Mouse (Mus musculus) spleen, postnatal 14 days (tissue): Measurements from ENCODE around the gene Tmem178b.

Source experiments
- DNase-seq, 2 experiments: peaks; one replicate each; pipeline ENCODE4 v3.0.0; 2021 to 2022; ENCODE audit warnings: low spot score in 2 of 2

Tmem178b gene

GRCm38 (mm10) chr6:40263687-40264086 is 390.6 kb downstream of the Tmem178b start:
- DNase-seq, result no peak

DNA sequence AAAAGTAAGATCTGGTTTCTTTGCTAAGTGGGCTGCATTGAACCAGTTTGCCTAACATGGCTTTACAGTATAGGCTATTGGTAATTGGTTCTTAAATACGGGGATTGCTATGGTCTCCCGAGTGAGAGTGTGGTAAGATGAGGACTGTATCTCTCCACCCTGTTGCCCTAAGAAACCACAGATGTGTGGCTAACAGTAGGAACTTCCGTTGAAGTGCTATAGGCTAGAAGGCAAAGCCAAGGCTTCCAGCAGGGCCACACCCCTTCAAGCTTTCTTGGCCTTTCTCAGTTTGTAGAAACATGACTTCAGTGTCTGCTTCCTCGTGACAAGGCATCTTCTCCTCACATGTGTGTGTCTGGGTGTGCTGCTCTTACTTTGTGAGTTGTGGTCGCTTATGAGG is 427.6 kb downstream of the Tmem178b start:
- DNase-seq, result no peak

DNA sequence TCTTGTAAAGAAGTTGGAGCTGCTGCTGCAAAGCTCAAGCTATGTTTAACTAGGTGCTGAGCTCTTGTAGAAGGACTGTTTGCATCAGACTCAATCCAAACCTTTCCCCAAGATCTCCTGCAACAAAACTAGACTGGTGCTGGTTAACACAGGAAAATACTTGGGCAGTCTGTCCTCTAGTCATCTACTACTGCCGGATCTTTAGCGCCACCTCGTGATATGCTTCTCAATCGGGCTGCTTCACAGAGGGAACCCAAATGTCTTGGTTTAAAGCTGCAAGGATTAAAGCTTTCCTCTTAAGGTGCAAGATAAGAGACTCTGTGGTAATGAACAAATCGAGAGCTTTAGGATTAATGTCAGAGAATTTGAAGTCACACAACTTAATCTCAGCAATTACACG is 430.3 kb downstream of the Tmem178b start:
- DNase-seq, result no peak
